Mouse (Mus musculus) neural tube, embryonic 13.5 days (tissue): ENCODE data around the gene Slfn3. TPM values are rescaled to one million over a fixed set of nuclear protein-coding genes. Genes with fewer than 3 reads are reported as not detected.
"Not testable (repeated sequence)": the region's sequence is repeated elsewhere in the genome, so short reads cannot be mapped to it uniquely, and the experiment has no call there.

Experiments used
- ATAC-seq: fragments of 200-750 bp; cut with Nextera tagmentation; 2 replicates; pipeline ENCODE4 v1.8.0; 2017; ENCODE audit warnings: low read depth, mild to moderate bottlenecking, moderate TSS enrichment, moderate library complexity
- H3K27ac ChIP-seq: fragments of 300-500 bp; sonication (generic); replicated peaks from 2 replicates; pipeline ENCODE4 v1.5.1; 2015; ENCODE audit warnings: moderate library complexity, mild to moderate bottlenecking, inconsistent platforms
- H3K27me3 ChIP-seq: fragments of 300-500 bp; sonication (generic); 2 replicates; pipeline ENCODE4 v1.6.1; 2015; ENCODE audit warnings: mild to moderate bottlenecking, inconsistent platforms
- H3K36me3 ChIP-seq: fragments of 300-500 bp; sonication (generic); 2 replicates; pipeline ENCODE4 v1.6.1; 2015; ENCODE audit warnings: mild to moderate bottlenecking, inconsistent platforms
- H3K4me1 ChIP-seq: fragments of 300-500 bp; sonication (generic); replicated peaks from 2 replicates; pipeline ENCODE4 v1.6.1; 2015; ENCODE audit warnings: inconsistent platforms
- H3K4me2 ChIP-seq: fragments of 300-500 bp; sonication (generic); 2 replicates; pipeline ENCODE4 v1.6.1; 2015; ENCODE audit warnings: inconsistent platforms, mild to moderate bottlenecking, moderate library complexity
- H3K4me3 ChIP-seq: fragments of 300-500 bp; sonication (generic); 2 replicates; pipeline ENCODE4 v1.5.1; 2015; ENCODE audit warnings: mild to moderate bottlenecking, inconsistent platforms
- H3K9ac ChIP-seq: fragments of 300-500 bp; sonication (generic); 2 replicates; pipeline ENCODE4 v1.6.1; 2015; ENCODE audit warnings: moderate library complexity, mild to moderate bottlenecking, inconsistent platforms
- H3K9me3 ChIP-seq: fragments of 300-500 bp; sonication (generic); 2 replicates; pipeline ENCODE4 v1.6.1; 2016; ENCODE audit warnings: inconsistent platforms
- WGBS: fragments of 180-500 bp; shearing (Covaris S2); methylation state at CpG from one replicate; pipeline ENCODE4 v1.1.7; 2015; 5-methylcytosine and 5-hydroxymethylcytosine counted together
- polyA plus RNA-seq: library from polyadenylated mRNA; unstranded; fragments of >200 nt; fragmentation: Nextera tagmentation; extraction: Ambion mirVana; gene quantifications from 2 replicates; pipeline ENCODE4 v1.2.1, GENCODE M21; 2015

Slfn3 gene
- 0.10 and 0.17 TPM in 2 replicates for polyA plus RNA-seq

DNA sequence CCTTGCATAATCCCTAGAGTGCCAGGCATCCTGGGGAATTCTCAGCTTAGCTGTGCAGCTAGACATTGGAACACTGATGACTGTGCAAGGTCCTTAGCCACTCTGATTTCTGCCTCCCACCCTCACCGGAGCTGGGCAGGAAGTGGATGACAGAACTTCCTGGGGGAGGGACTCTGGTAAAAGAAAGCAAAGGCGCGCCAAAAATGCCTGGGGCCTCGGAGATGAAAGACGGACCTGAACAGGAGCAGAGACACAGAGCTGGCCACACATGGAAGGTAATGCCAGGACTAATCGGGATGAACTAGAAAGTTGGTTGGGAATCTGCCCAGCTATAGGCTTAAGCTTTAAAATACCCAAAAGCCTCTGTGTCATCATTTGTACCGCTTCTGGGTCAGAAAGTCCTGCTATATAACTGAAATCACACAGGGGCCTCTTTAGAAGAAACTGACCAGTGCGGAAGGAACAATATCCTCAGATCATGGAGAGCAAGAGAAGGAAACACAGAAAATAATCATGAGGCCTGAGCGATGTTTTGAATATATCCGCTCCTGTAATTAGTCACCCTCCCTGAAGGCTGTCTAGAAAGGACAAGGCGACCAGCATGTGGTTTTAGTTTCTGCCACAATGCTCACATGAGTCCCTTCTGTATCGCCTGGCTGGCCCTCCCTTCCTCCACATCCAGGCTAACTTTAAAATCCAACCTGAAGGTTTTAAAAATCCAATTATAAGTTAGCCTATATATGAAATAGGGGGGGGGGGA is at the start of gene Slfn3:
Gene Slfn3 (plus strand): TSS at position 197 of the 760 bp plus-strand sequence.
- Histone ChIP-seq H3K9ac (no peak within 1 kb of the TSS), H3K9me3 (no peaks in the 10 kb centered on the region), H3K36me3 (no peaks in the 10 kb centered on the region), H3K27me3 (no peaks in the 10 kb centered on the region), H3K27ac (no peak within 1 kb of the TSS), H3K4me2 (no peak within 1 kb of the TSS), H3K4me1 (no peaks in the 10 kb centered on the region), H3K4me3 (no peak within 1 kb of the TSS)
- no peak for ATAC-seq
- WGBS, result 83% methylated on average over 12 of the region's 12 CpGs

DNA sequence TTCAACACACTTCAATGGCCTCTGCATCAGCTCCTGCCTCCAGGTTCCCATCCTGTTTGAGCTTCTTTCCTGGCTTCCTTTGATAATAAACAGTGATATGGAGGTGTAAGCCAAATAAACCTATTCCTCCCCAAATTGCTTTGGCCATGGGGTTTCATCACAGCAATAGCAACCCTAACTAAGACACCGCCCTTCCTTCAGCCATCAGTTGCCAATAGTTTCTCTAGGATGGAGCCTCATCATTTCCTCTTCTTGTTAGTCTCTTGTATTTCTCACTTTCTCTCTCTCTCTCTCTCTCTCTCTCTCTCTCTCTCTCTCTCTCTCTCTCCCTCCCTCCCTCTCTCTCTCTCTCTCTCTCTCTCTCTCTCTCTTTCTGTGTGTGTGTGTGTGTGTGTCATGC is 42.2 kb upstream of the Slfn3 start:
- H3K4me2 ChIP-seq, H3K9ac ChIP-seq, H3K9me3 ChIP-seq, H3K36me3 ChIP-seq, H3K4me1 ChIP-seq, H3K4me3 ChIP-seq, H3K27me3 ChIP-seq, H3K27ac ChIP-seq, ATAC-seq: not testable (repeated sequence)
- no CpG with 5 or more reads among the region's 1 CpGs for WGBS

GRCm38 (mm10) chr11:83174948-83175539 is 16.1 kb upstream of the Slfn3 start, which contains the start of gene Slfn4:
Slfn4 (plus strand) TSS chr11:83175186.
- H3K4me3 ChIP-seq, result no peak within 1 kb of the TSS
- ATAC-seq, result no peak
- no peak within 1 kb of the TSS for H3K4me2 ChIP-seq
- WGBS, result 89% methylated on average over 12 of the region's 12 CpGs
- no peak within 1 kb of the TSS for H3K27ac ChIP-seq
- no peaks in the 10 kb centered on the region for H3K4me1 ChIP-seq
- H3K27me3 ChIP-seq, result no peaks in the 10 kb centered on the region
- H3K36me3 ChIP-seq, result no peaks in the 10 kb centered on the region
- H3K9ac ChIP-seq, result no peak within 1 kb of the TSS
- H3K9me3 ChIP-seq, result no peaks in the 10 kb centered on the region

DNA sequence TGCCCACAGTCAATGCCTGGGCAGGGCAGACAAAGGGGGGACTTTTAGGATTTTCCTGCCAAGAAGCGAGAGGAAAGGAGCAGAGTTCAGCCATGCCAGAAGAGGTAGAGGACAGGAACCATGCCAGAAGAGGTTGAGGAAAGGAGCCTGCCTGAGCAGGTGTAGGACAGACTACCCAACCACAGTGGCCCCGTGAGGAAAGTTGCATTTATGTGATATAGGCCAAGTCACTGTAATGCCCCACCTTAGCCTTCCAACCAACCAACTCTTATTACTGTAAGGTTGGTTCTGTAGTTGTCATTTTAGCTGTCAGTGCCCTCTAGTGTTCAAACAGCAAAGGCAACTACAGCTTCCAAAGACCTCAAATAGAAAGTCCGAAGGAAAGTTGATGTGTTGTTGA is 871 bp downstream of the Slfn3 start:
- H3K27me3 ChIP-seq, result no peaks in the 10 kb centered on the region
- WGBS, result 67% methylated on average over 3 of the region's 3 CpGs
- no peak for ATAC-seq

GRCm38 (mm10) chr11:83205002-83205401 is 13.9 kb downstream of the Slfn3 start:
- Histone ChIP-seq H3K27me3 (no peaks in the 10 kb centered on the region), H3K9ac (no peak overlapping the region), H3K4me2 (no peak overlapping the region), H3K4me3 (no peak overlapping the region), H3K27ac (no peak overlapping the region), H3K36me3 (no peaks in the 10 kb centered on the region), H3K4me1 (no peaks in the 10 kb centered on the region), H3K9me3 (no peaks in the 10 kb centered on the region)
- no peak for ATAC-seq

More for the DNA sequence above, 871 bp downstream of the Slfn3 start:
- H3K9ac ChIP-seq, result no peak overlapping the region
- no peak overlapping the region for H3K4me2 ChIP-seq
- no peaks in the 10 kb centered on the region for H3K9me3 ChIP-seq
- H3K36me3 ChIP-seq, result no peaks in the 10 kb centered on the region
- H3K4me1 ChIP-seq, result no peaks in the 10 kb centered on the region
- H3K27ac ChIP-seq, result no peak overlapping the region
- H3K4me3 ChIP-seq, result no peak overlapping the region

DNA sequence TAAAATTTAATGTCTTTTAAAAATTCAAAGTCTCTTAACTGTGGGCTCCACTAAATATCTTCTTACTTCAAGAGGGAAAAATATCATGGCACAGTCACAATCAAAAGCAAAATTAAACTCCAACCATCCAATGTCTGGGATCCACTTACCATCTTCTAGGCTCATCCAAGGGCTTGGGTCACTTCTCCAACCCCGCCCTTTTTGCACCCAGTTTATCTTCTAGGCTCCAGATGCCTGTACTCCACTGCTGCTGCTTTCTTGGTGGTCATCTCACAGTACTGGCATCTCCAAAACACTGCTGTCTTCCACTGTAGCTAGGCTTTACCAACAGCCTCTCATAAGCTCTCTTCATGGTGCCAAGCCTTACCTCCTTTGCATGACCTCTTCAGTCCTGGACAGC is 25.0 kb downstream of the Slfn3 start:
- no peaks in the 10 kb centered on the region for H3K27me3 ChIP-seq
- no peaks in the 10 kb centered on the region for H3K9me3 ChIP-seq
- H3K9ac ChIP-seq, result no peak overlapping the region
- H3K36me3 ChIP-seq, result no peaks in the 10 kb centered on the region
- no peak overlapping the region for H3K4me2 ChIP-seq
- ATAC-seq, result no peak
- no peaks in the 10 kb centered on the region for H3K4me1 ChIP-seq
- 80% methylated on average over 1 of the region's 1 CpGs for WGBS
- no peak overlapping the region for H3K4me3 ChIP-seq
- no peak overlapping the region for H3K27ac ChIP-seq

DNA sequence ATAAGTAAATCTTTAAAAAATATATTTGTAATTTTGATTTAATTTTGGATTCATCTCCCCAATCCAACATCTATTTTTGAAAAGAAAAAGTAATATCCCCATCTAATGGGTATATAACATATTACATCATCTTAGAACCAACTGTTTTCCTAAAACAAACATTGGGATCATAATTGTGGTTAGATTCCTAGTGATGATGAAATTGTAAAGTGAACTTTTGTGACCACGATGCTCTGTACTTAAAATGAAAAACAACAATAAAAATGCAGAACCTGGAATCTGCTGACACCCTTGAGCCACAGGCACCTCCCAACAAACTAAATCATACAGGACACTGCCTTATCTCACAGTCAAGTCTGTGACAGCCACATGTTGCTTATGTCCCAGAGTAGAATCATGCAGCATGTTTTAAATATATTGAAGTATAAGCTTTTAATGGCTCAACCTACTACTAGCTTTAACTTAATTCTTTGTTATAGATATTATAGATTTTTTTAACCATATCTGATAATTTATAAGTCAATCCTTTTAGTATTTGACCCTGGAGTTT is 30.3 kb downstream of the Slfn3 start:
- no peaks in the 10 kb centered on the region for H3K27me3 ChIP-seq
- WGBS, result 88% methylated on average over 1 of the region's 1 CpGs
- H3K36me3 ChIP-seq, result no peaks in the 10 kb centered on the region
- H3K4me3 ChIP-seq, result no peak overlapping the region
- no peak overlapping the region for H3K27ac ChIP-seq
- ATAC-seq, result no peak
- no peaks in the 10 kb centered on the region for H3K4me1 ChIP-seq
- no peak overlapping the region for H3K4me2 ChIP-seq
- H3K9me3 ChIP-seq, result no peaks in the 10 kb centered on the region
- no peak overlapping the region for H3K9ac ChIP-seq

DNA sequence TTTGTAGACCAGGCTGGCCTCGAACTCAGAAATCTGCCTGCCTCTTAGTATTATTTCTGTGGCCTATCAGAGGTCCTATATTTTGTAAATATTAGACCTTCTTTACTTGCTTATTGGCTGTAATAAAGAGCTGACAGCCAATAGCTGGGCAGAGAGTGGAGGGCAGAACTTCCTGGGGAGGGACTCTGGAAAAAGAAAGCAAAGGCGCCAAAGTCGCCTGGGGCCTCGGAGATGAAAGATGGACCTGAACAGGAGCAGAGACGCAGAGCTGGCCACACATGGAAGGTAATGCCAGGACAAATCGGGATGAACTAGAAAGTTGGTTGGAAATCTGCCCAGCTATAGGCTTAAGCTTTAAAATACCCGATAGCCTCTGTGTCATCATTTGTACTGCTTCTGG is 32.2 kb downstream of the Slfn3 start:
- Histone ChIP-seq H3K4me3 (no peak overlapping the region), H3K4me2 (no peak overlapping the region), H3K9ac (no peak overlapping the region), H3K4me1 (no peaks in the 10 kb centered on the region), H3K27ac (no peak overlapping the region), H3K9me3 (no peaks in the 10 kb centered on the region), H3K36me3 (no peaks in the 10 kb centered on the region), H3K27me3 (no peaks in the 10 kb centered on the region)
- ATAC-seq, result no peak
- WGBS, result 87% methylated on average over 7 of the region's 7 CpGs

- H3K36me3 ChIP-seq, H3K4me1 ChIP-seq, ATAC-seq, H3K4me2 ChIP-seq, H3K27me3 ChIP-seq, H3K9ac ChIP-seq, H3K9me3 ChIP-seq, H3K27ac ChIP-seq, H3K4me3 ChIP-seq: not testable (repeated sequence)
- WGBS, result 84% methylated on average over 5 of the region's 5 CpGs
Measured at GRCm38 (mm10) chr11:83223793-83224192, 32.7 kb downstream of the Slfn3 start.

DNA sequence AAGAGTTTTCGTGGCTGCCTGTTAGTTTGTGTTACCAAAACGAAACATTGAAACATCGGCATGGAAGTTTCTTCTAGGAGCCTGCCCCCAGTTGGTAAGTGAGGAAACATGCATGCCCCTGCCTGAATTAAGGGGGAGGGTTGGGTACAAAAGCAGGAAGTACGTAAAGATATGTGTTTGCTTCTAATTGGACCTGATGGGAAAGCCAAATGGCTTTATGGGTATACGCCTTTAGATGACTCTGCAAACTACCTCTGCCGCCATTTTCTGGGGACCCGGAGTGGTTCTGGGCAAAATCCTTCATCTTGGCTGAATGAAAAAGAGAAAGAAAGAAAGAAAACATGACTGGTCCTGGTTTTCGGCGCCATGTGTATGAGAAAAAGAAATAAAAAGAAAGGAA is 33.1 kb downstream of the Slfn3 start:
- Histone ChIP-seq H3K4me2 (no peak overlapping the region), H3K9ac (no peak overlapping the region), H3K4me3 (no peak overlapping the region), H3K27ac (no peak overlapping the region), H3K4me1 (no peaks in the 10 kb centered on the region), H3K9me3 (no peaks in the 10 kb centered on the region), H3K27me3 (no peaks in the 10 kb centered on the region), H3K36me3 (no peaks in the 10 kb centered on the region)
- WGBS, result 89% methylated on average over 9 of the region's 9 CpGs
- no peak for ATAC-seq

DNA sequence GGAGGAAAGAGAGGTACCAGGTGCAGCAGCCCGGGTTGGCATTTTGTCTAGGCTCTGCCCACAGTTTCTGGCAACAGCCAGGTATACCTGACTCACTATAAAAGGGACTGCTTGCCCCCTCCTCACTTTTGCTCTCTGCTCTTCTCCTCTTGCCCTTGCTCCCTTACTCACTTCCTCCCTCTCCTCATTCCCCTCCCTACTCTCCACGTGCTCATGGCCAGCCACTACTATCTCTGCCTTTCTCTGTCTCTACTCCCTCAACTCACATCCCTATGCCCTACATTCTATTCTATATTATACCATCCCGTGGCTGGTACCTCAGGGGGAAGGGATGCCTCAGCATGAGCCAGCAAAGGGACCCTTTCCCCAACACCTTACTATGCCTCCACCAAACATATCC is 33.6 kb downstream of the Slfn3 start:
- 85% methylated on average over 3 of the region's 3 CpGs for WGBS

GRCm38 (mm10) chr11:83225371-83225960 is 34.3 kb downstream of the Slfn3 start:
- Histone ChIP-seq H3K36me3 (no peaks in the 10 kb centered on the region), H3K4me1 (no peaks in the 10 kb centered on the region), H3K27me3 (no peaks in the 10 kb centered on the region), H3K4me2 (no peak overlapping the region), H3K27ac (no peak overlapping the region), H3K9ac (no peak overlapping the region), H3K9me3 (no peaks in the 10 kb centered on the region), H3K4me3 (no peak overlapping the region)
- no peak for ATAC-seq
- WGBS, result 88% methylated on average over 9 of the region's 9 CpGs

More for the DNA sequence above, 33.6 kb downstream of the Slfn3 start:
- no peak overlapping the region for H3K9ac ChIP-seq
- no peak overlapping the region for H3K4me2 ChIP-seq
- no peak overlapping the region for H3K4me3 ChIP-seq
- H3K27ac ChIP-seq, result no peak overlapping the region
- no peaks in the 10 kb centered on the region for H3K9me3 ChIP-seq
- no peaks in the 10 kb centered on the region for H3K4me1 ChIP-seq
- no peak for ATAC-seq
- H3K36me3 ChIP-seq, result no peaks in the 10 kb centered on the region
- H3K27me3 ChIP-seq, result no peaks in the 10 kb centered on the region
